Mouse (Mus musculus) CH12.LX (cell line): ENCODE measurements around the gene Slc25a33. TPM values are rescaled to one million over a fixed set of nuclear protein-coding genes. Genes with fewer than 3 reads are reported as not detected.

Experiments
- DNase-seq: peaks from one replicate; pipeline ENCODE4 v3.0.0-alpha.2; 2013; ENCODE audit errors: extremely low read depth
- H3K27ac ChIP-seq: 2 replicates; pipeline ENCODE4 v1.5.1; 2012; ENCODE audit warnings: low read depth, mild to moderate bottlenecking, control low read depth, moderate library complexity; ENCODE audit not compliant: insufficient read depth
- H3K27me3 ChIP-seq: replicated peaks from 2 replicates; pipeline ENCODE3; 2012; ENCODE audit warnings: inconsistent platforms
- H3K36me3 ChIP-seq, 2 experiments: replicated peaks in 1 of 2; 2 replicates each; pipeline versions ENCODE3 to v1.6.1; 2012; ENCODE audit warnings: inconsistent platforms in 1 of 2, low read length in 1 of 2, mild to moderate bottlenecking in 1 of 2, mixed read lengths in 1 of 2, moderate library complexity in 1 of 2; ENCODE audit not compliant: control insufficient read depth in 1 of 2, insufficient read depth in 1 of 2
- H3K4me1 ChIP-seq, 2 experiments: 2 replicates each; pipeline ENCODE4 v1.6.1; 2012; ENCODE audit warnings: inconsistent platforms in 1 of 2, moderate library complexity in 1 of 2; ENCODE audit not compliant: insufficient read depth in 2 of 2, control insufficient read depth in 1 of 2
- H3K4me2 ChIP-seq: 2 replicates; pipeline ENCODE4 v1.6.1; 2012; ENCODE audit warnings: low read depth, mild to moderate bottlenecking, control low read depth; ENCODE audit not compliant: poor library complexity, insufficient read depth, severe bottlenecking
- H3K4me3 ChIP-seq, 3 experiments: fragments of 150-350 bp in 1 of 3; sonication (generic) in 1 of 3; replicated peaks in 1 of 3; 2 replicates each; pipeline versions ENCODE3 to v1.5.1; 2011 to 2012; ENCODE audit warnings: low read depth in 2 of 3, low read length in 2 of 3, mild to moderate bottlenecking in 2 of 3, moderate library complexity in 2 of 3, control low read depth in 1 of 3, improper control_type of control experiment in 1 of 3, inconsistent platforms in 1 of 3, mixed read lengths in 1 of 3; ENCODE audit not compliant: poor library complexity in 1 of 3
- H3K79me2 ChIP-seq: replicated peaks from 2 replicates; pipeline ENCODE4 v1.6.1; 2012; ENCODE audit warnings: mild to moderate bottlenecking, moderate library complexity; ENCODE audit not compliant: control insufficient read depth, poor library complexity, insufficient read depth, severe bottlenecking; ENCODE audit errors: extremely low read depth
- H3K9ac ChIP-seq: 2 replicates; pipeline ENCODE4 v1.6.1; 2012; ENCODE audit warnings: low read depth, mild to moderate bottlenecking, control low read depth, moderate library complexity; ENCODE audit not compliant: insufficient read depth
- H3K9me3 ChIP-seq: replicated peaks from 2 replicates; pipeline ENCODE3; 2012; ENCODE audit warnings: low read length, inconsistent platforms, mixed read lengths
- CTCF ChIP-seq, 2 experiments: IDR thresholded peaks in 1 of 2; conservative IDR thresholded peaks in 1 of 2; 2 replicates each; pipeline ENCODE4 v1.5.1; 2011 to 2012; ENCODE audit warnings: low read depth in 2 of 2, low read length in 2 of 2, improper control_type of control experiment in 1 of 2, inconsistent platforms in 1 of 2, mild to moderate bottlenecking in 1 of 2, moderate library complexity in 1 of 2
- GABPA ChIP-seq: IDR thresholded peaks from 2 replicates; pipeline ENCODE4 v1.6.1; 2012; ENCODE audit warnings: low read depth, low read length, improper control_type of control experiment, inconsistent platforms; ENCODE audit not compliant: insufficient replicate concordance
- MAFK ChIP-seq: IDR thresholded peaks from 2 replicates; pipeline ENCODE4 v1.6.1; 2011; ENCODE audit warnings: low read length, improper control_type of control experiment; ENCODE audit not compliant: insufficient replicate concordance
- MAZ ChIP-seq: IDR thresholded peaks from 2 replicates; pipeline ENCODE4 v1.6.1; 2012; ENCODE audit warnings: low read depth, mild to moderate bottlenecking, inconsistent platforms, low read length, improper control_type of control experiment, moderate library complexity
- MEF2A ChIP-seq: IDR thresholded peaks from 2 replicates; pipeline ENCODE4 v1.6.1; 2014; ENCODE audit warnings: low read depth, mild to moderate bottlenecking, inconsistent platforms, low read length, improper control_type of control experiment, borderline replicate concordance
- MXI1 ChIP-seq: IDR thresholded peaks from 2 replicates; pipeline ENCODE4 v1.6.1; 2011; ENCODE audit warnings: mild to moderate bottlenecking, low read depth, low read length, improper control_type of control experiment
- MYC ChIP-seq: IDR thresholded peaks from 2 replicates; pipeline ENCODE4 v1.6.1; 2011; ENCODE audit warnings: low read depth, mild to moderate bottlenecking, improper control_type of control experiment, low read length
- NELFE ChIP-seq: IDR thresholded peaks from 2 replicates; pipeline ENCODE4 v1.6.1; 2011; ENCODE audit warnings: low read depth, low read length, improper control_type of control experiment
- NRF1 ChIP-seq: IDR thresholded peaks from 2 replicates; pipeline ENCODE4 v1.6.1; 2014; ENCODE audit warnings: low read depth, mild to moderate bottlenecking, inconsistent platforms, low read length, improper control_type of control experiment, moderate library complexity
- PAX5 ChIP-seq: IDR thresholded peaks from 2 replicates; pipeline ENCODE4 v1.6.1; 2012; ENCODE audit warnings: low read length, inconsistent platforms, mixed read lengths
- POLR2AphosphoS2 ChIP-seq: IDR thresholded peaks from 2 replicates; pipeline ENCODE4 v1.6.1; 2011; ENCODE audit warnings: low read depth, low read length, improper control_type of control experiment
- RCOR1 ChIP-seq: conservative IDR thresholded peaks from 2 replicates; pipeline ENCODE4 v1.6.1; 2012; ENCODE audit warnings: low read depth, mild to moderate bottlenecking, inconsistent platforms, low read length, improper control_type of control experiment
- TBP ChIP-seq: conservative IDR thresholded peaks from 2 replicates; pipeline ENCODE4 v1.6.1; 2011; ENCODE audit warnings: low read depth, low read length, improper control_type of control experiment
- UBTF ChIP-seq: IDR thresholded peaks from 2 replicates; pipeline ENCODE4 v1.6.1; 2012; ENCODE audit warnings: low read depth, mild to moderate bottlenecking, inconsistent platforms, low read length, improper control_type of control experiment, moderate library complexity
- USF1 ChIP-seq: IDR thresholded peaks from 2 replicates; pipeline ENCODE4 v1.6.1; 2014; ENCODE audit warnings: low read depth, mild to moderate bottlenecking, inconsistent platforms, low read length, improper control_type of control experiment
- USF2 ChIP-seq: conservative IDR thresholded peaks from 2 replicates; pipeline ENCODE4 v1.6.1; 2011; ENCODE audit warnings: low read depth, low read length, improper control_type of control experiment
- ZMIZ1 ChIP-seq: IDR thresholded peaks from 2 replicates; pipeline ENCODE4 v1.6.1; 2012; ENCODE audit warnings: low read depth, mild to moderate bottlenecking, inconsistent platforms, low read length, improper control_type of control experiment
- ZNF384 ChIP-seq: IDR thresholded peaks from 2 replicates; pipeline ENCODE4 v1.6.1; 2012; ENCODE audit warnings: low read depth, low read length, improper control_type of control experiment, inconsistent platforms
- dilution Hi-C: fragments of 300-500 bp; cut with MboI; formaldehyde crosslinking; loops from 2 replicates; pipeline ENCODE4 v1.14.3; 2020; ENCODE audit warnings: low sequenced_read_pairs; ENCODE audit not compliant: extremely low pct_unique_long_range_greater_than_20kb, extremely low pct_ligation_motif_present
- in situ Hi-C: fragments of 300-500 bp; cut with MboI; formaldehyde crosslinking; loops from 3 replicates; pipeline ENCODE4 v1.14.3; 2019; ENCODE audit warnings: low sequenced_read_pairs, low pct_ligation_motif_present, low pct_unique_long_range_greater_than_20kb, mixed read lengths
- polyA plus RNA-seq: library from polyadenylated mRNA; unstranded; fragments of >175 nt; gene quantifications from 2 replicates; pipeline ENCODE4 v1.2.1, GENCODE M21; 2012; ENCODE audit warnings: low read depth; ENCODE audit not compliant: insufficient read length
- total RNA-seq, 2 experiments: library from RNA; depleted of rRNA; stranded (reverse); fragments of 300-350 nt in 1 of 2; fragments of >200 nt in 1 of 2; gene quantifications; 2 replicates each; pipeline ENCODE4 v1.2.3; 2012 to 2014

Gene Slc25a33
- total and polyA plus RNA-seq, 3 experiments: 25.3 to 35.5 (median 32.4) TPM

GRCm38 (mm10) chr4:149790546-149790945, 16.5 kb upstream of the Slc25a33 start (continued):
- no peak for TF ChIP-seq MAZ
- TF ChIP-seq TBP: no peak

DNA sequence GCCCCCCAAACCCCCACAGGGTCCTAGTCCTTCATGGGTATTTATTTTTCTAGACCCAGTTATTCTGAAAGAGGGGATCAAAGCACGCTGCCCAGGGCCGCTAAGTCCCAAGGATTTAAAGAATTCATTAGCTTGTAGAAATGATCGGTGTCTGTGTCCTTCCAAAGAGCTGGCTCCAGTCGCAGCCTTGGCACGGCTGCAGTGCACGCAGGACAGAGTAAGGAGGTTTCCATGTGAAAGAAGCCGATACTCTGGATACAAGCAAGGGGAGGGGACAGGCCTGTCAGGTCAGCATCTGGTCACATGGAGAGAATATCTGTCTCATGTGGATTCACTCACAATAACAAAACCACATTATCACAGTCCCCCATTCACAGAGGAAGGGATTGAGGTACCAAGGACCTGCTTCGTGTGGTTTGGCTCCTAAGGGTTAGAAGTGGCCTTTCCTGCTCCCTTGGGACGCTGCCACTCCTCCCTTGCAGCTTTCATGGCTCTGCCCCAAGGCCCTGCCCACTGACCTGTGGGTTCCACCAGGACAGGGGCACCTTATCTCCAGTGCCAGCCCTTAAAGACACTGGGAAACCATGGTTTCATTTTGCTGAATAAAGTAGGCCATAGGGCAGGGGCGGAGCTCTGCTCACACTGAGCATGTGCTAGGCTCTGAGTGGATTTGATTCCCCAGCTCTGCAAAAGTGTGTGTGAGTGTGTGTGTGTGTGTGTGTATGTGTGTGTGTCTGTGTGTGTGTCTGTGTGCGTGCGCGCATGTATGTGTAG, 15.5 kb upstream of the Slc25a33 start:
- Histone ChIP-seq H3K4me2 (no peak overlapping the region), H3K27ac (no peak overlapping the region), H3K36me3 (no peaks in the 10 kb centered on the region), H3K79me2 (no peaks in the 10 kb centered on the region), H3K4me1 (peaks cover 0 to 7% of the 10 kb centered on the region in 2 experiments; a peak in 2 of 4 replicates), H3K27me3 (peaks cover 9% of the 10 kb centered on the region), H3K9me3 (peaks cover 7% of the 10 kb centered on the region)
- dilution Hi-C loops (loop anchor here (25.0 kb wide), 1 partner anchor 173 kb away; the partner anchor contains the start of gene Spsb1), in situ Hi-C loops (no loop called here)
- DNase-seq: no peak
- TF ChIP-seq UBTF (no peak), NRF1 (peak; percentile 39; the same call in 1 of the 2 replicates)
- TF ChIP-seq, all 38 proteins: peak for 1
- Histone ChIP-seq H3K4me3 (no peak overlapping the region), H3K9ac (no peak overlapping the region)

- no peak for DNase-seq
- dilution Hi-C loops (loop anchor here (25.0 kb wide), 1 partner anchor 177 kb away; the partner anchor contains the start of gene Spsb1), in situ Hi-C loops (no loop called here)
- H3K4me2 ChIP-seq: no peak overlapping the region
- H3K4me1 ChIP-seq: peaks cover 7 to 12% of the 10 kb centered on the region in 2 experiments
- no peak overlapping the region for H3K9ac ChIP-seq
- no peaks in the 10 kb centered on the region for H3K36me3 ChIP-seq
- no peaks in the 10 kb centered on the region for H3K79me2 ChIP-seq
- TF ChIP-seq GABPA (no peak), POLR2AphosphoS2 (no peak), ZMIZ1 (no peak), MXI1 (no peak), ZNF384 (no peak), USF1 (no peak), MEF2A (no peak), NRF1 (no peak), UBTF (no peak), CTCF (conservative IDR thresholded peaks at IDR 0.05 in 1 of 2, IDR thresholded peaks at IDR 0.05 in 1 of 2; ENCODE audit: low read depth in 2 of 2, low read length in 2 of 2) (no peak), RCOR1 (no peak), USF2 (no peak), PAX5 (no peak), MAZ (no peak), NELFE (no peak), MAFK (no peak), MYC (no peak)
- TF ChIP-seq, all 38 proteins: peak for 0
- Histone ChIP-seq H3K27me3 (peaks cover 9% of the 10 kb centered on the region), H3K4me3 (no peak overlapping the region), H3K9me3 (peaks cover 7% of the 10 kb centered on the region), H3K27ac (no peak overlapping the region)
Observed at GRCm38 (mm10) chr4:149784901-149785300, 10.8 kb upstream of the Slc25a33 start.
